Mouse (Mus musculus) ES-Bruce4 (cell line): ENCODE results near the gene Acaca. TPM values are rescaled to one million over a fixed set of nuclear protein-coding genes. Genes with fewer than 3 reads are reported as not detected.

Experiments
- H3K27ac ChIP-seq: 2 replicates; pipeline ENCODE4 v1.5.1; 2012; ENCODE audit warnings: low read length, inconsistent platforms; ENCODE audit not compliant: insufficient read depth
- H3K27me3 ChIP-seq: 2 replicates; pipeline ENCODE4 v1.6.1; 2012; ENCODE audit warnings: mild to moderate bottlenecking, low read length, inconsistent platforms; ENCODE audit not compliant: control insufficient read depth, poor library complexity, insufficient read depth, severe bottlenecking
- H3K36me3 ChIP-seq: 2 replicates; pipeline ENCODE4 v1.6.1; 2012; ENCODE audit warnings: inconsistent platforms, mild to moderate bottlenecking, low read length, moderate library complexity; ENCODE audit not compliant: control insufficient read depth, poor library complexity, insufficient read depth, severe bottlenecking
- H3K4me1 ChIP-seq: one replicate; pipeline ENCODE4 v1.8.1; 2011; ENCODE audit warnings: low read length; ENCODE audit not compliant: control insufficient read depth, insufficient read depth
- H3K4me3 ChIP-seq: 2 replicates; pipeline ENCODE4 v1.5.1; 2011; ENCODE audit warnings: low read depth, mild to moderate bottlenecking, low read length
- H3K9ac ChIP-seq: 2 replicates; pipeline ENCODE4 v1.6.1; 2012; ENCODE audit warnings: low read depth, mild to moderate bottlenecking, inconsistent platforms; ENCODE audit not compliant: poor library complexity, severe bottlenecking
- H3K9me3 ChIP-seq: replicated peaks from 2 replicates; pipeline ENCODE4 v1.6.1; 2012; ENCODE audit warnings: mild to moderate bottlenecking, low read length, inconsistent platforms; ENCODE audit not compliant: control insufficient read depth, poor library complexity, insufficient read depth, severe bottlenecking
- CTCF ChIP-seq: IDR thresholded peaks from one replicate; pipeline ENCODE4 v1.8.1; 2011; ENCODE audit warnings: low read depth, low read length
- EP300 ChIP-seq: IDR thresholded peaks from 2 replicates; pipeline ENCODE4 v1.6.1; 2011; ENCODE audit warnings: low read depth, low read length; ENCODE audit not compliant: insufficient read depth
- POLR2A ChIP-seq: IDR thresholded peaks from one replicate; pipeline ENCODE4 v1.8.1; 2011; ENCODE audit warnings: low read length; ENCODE audit not compliant: insufficient read depth
- polyA plus RNA-seq: library from polyadenylated mRNA; stranded (reverse); fragments of >200 nt; gene quantifications from 2 replicates; pipeline ENCODE4 v1.2.4, GENCODE M21; 2011; ENCODE audit warnings: low read depth; ENCODE audit not compliant: missing spikeins, insufficient read depth, insufficient read length

Acaca gene
- polyA plus RNA-seq, 1 experiment, result 49.5 TPM

DNA sequence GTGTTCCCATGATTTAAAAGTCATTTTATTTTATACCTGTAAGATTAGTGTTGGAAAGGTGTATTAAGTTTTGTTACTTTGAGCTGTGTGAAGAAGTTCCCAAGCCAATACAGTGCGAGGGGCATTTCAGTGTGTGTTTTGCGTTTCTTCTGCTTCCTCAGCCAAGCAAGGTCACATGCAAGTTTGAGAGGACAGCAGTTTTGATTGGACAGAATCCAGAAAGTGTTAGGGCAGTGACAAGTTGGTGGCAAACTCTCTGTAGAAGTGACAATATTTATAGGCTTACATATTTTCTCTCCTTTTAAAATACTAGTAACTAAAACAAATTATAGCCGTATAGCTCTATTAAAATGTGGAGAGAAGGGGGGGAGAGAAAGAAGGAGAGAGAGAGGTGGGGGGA lies 161.3 kb downstream of the Acaca start:
- no peak for TF ChIP-seq POLR2A
- no peak for TF ChIP-seq EP300
- no peak for TF ChIP-seq CTCF
- H3K27ac ChIP-seq, result no peak overlapping the region
- no peaks in the 10 kb centered on the region for H3K4me1 ChIP-seq
- peaks cover 3% of the 10 kb centered on the region for H3K36me3 ChIP-seq
- no peaks in the 10 kb centered on the region for H3K9me3 ChIP-seq
- no peak overlapping the region for H3K9ac ChIP-seq
- no peak overlapping the region for H3K4me3 ChIP-seq
- H3K27me3 ChIP-seq, result no peaks in the 10 kb centered on the region

DNA sequence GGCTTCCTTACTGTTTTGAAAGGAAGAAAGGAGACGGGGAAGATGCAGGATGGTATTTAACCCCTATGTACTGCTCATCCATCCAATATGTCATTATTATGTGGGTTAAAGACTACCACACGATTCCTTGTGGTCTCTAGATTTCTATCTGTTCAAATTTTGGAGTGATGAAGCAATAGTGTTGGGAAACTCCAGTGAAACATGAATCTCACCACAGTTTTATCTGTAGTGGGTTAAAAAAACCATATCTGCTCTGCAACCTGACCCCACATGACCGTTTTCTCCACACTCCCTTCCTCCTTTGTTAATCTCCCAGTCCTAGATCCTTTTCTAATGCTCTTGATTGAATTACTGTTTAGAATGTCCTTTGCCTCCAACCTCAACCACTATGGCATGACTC lies 163.1 kb downstream of the Acaca start:
- Histone ChIP-seq H3K27ac (no peak overlapping the region), H3K4me3 (no peak overlapping the region), H3K36me3 (no peaks in the 10 kb centered on the region; the same call in none of the 2 replicates), H3K27me3 (no peaks in the 10 kb centered on the region), H3K4me1 (no peaks in the 10 kb centered on the region), H3K9ac (no peak overlapping the region), H3K9me3 (no peaks in the 10 kb centered on the region)
- TF ChIP-seq POLR2A (no peak), EP300 (no peak), CTCF (no peak)

DNA sequence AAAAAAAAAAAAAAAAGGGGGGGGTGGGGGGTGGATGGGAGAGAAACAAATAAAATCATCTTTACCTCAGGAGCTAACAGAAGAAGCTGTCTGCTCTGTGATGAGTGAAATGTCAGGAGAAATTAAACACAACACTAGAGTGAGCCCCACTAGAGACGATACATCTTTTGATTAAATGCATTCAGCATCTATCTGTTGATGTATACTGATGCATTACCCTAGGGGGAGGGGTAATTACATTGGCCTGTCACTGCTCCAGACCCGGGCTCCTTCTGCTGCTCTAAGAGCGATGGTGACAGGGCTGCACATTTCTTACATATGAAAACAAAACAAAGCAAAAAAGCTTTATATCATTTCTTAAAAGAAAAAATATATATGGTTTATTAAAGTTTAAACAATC lies 163.8 kb downstream of the Acaca start:
- no peak overlapping the region for H3K27ac ChIP-seq
- H3K4me1 ChIP-seq, result no peaks in the 10 kb centered on the region
- H3K36me3 ChIP-seq, result no peaks in the 10 kb centered on the region; the same call in none of the 2 replicates
- no peaks in the 10 kb centered on the region for H3K9me3 ChIP-seq
- no peak for TF ChIP-seq CTCF
- H3K4me3 ChIP-seq, result no peak overlapping the region
- H3K9ac ChIP-seq, result no peak overlapping the region
- no peaks in the 10 kb centered on the region for H3K27me3 ChIP-seq

DNA sequence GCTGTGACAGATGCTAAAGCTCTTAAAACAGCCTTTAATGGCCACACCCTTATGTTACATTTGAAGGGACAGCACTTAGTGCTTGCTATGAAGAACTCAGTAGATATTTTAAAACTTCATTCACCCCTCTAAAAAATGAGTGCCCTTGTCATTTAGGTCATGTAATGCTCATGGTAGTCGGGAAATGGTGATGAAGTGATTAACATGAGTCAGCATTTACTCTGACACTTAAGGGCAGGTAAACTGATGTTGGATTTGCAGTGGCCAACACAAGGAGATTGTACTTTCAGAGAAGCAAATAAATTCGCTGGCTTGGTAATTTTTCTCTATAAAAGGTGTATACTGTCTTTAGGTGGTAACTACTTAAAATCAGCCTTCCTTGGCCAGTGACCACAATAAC lies 166.9 kb downstream of the Acaca start:
- no peak overlapping the region for H3K27ac ChIP-seq
- no peak overlapping the region for H3K4me3 ChIP-seq
- no peak for TF ChIP-seq POLR2A
- no peak for TF ChIP-seq CTCF
- no peak for TF ChIP-seq EP300
- H3K36me3 ChIP-seq, result peaks cover 4% of the 10 kb centered on the region
- no peaks in the 10 kb centered on the region for H3K9me3 ChIP-seq
- no peaks in the 10 kb centered on the region for H3K27me3 ChIP-seq
- H3K9ac ChIP-seq, result no peak overlapping the region
- no peaks in the 10 kb centered on the region for H3K4me1 ChIP-seq

DNA sequence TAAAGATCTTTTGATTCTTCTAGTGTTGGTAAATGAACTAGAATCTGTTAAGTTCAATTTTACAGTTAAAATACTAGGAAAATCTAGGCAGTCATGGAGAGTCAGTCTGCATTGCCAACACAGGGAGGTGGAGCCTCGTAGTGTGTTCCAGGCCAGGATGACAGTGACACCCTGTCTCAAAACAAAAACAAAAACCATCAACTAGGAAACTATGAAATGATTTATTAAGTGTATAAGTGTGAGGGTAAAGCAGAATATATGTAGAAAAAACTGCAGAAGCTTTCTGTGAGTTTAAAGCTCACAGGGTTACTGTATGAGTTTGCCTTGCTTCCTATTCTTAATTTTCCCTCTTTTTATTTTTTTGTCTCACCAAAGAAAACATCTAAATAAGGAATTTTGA lies 176.0 kb downstream of the Acaca start:
- peaks cover 7% of the 10 kb centered on the region for H3K36me3 ChIP-seq
- no peak overlapping the region for H3K9ac ChIP-seq
- H3K4me1 ChIP-seq, result no peaks in the 10 kb centered on the region
- H3K9me3 ChIP-seq, result no peaks in the 10 kb centered on the region
- no peak overlapping the region for H3K27ac ChIP-seq
- no peak for TF ChIP-seq CTCF
- no peak for TF ChIP-seq POLR2A
- no peak for TF ChIP-seq EP300
- H3K27me3 ChIP-seq, result no peaks in the 10 kb centered on the region
- no peak overlapping the region for H3K4me3 ChIP-seq

DNA sequence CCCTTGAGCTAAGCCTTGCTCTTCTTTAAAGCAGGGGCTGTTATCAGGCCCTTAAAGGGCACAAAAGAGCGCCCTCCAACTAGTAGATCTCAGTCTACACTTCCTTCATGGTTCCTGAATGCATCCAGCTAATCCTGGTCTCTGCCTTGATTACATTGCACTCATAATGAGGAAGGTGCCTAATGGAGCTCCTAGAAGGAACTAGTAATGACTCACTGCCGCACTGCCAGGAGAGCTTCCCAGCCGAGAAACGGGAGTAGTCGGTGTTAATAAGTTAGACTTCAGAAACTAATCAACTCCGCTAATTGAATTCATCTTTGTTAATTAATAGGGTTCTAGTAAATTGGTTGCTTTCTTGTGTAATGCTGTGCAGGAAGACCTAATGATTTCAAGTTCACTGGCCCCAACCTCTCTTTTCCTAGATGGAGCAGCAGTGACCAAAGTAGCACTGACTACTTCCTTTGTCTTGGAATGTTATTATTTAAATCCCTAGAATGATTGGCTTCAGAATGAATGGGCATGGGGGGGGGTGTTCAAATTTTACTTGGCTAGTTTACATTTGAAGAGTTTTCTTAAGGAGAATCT lies 176.8 kb downstream of the Acaca start:
- no peaks in the 10 kb centered on the region for H3K27me3 ChIP-seq
- no peaks in the 10 kb centered on the region for H3K4me1 ChIP-seq
- H3K4me3 ChIP-seq, result no peak overlapping the region
- H3K9ac ChIP-seq, result no peak overlapping the region
- H3K27ac ChIP-seq, result no peak overlapping the region
- peaks cover 3% of the 10 kb centered on the region; the same call in 1 of the 2 replicates for H3K36me3 ChIP-seq
- H3K9me3 ChIP-seq, result no peaks in the 10 kb centered on the region
- TF ChIP-seq POLR2A, result no peak
- TF ChIP-seq CTCF, result no peak
- no peak for TF ChIP-seq EP300
